29 mouse cellular contexts compared by ENCODE assay signal in the genomic region with DNA sequence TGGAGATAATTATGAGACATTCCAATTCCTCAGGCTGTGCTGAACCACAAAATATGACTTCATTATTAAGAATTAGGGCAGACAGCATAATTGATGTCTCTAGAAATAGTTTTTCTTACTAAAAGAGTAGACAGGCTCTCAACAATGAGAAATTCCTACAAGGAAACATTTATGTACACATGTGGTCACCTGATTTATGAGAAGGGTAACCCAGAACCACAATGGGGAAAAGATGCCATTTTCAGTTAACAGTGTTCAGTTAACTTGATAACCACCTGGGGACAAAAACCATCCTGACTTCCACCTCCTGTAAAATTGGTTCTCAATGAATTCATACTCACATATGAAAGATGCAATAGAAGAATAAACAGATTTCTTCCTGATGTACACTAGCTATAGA.
"Had no signal": no experiment of that assay in that cellular context is flagged by ENCODE, and none has a peak within 500 bp of the region (broad histone marks: within the 10 kb centered on the region; RNA-seq: fewer than 3 reads in every experiment).

No protein-coding gene starts in this region.

- ATAC-seq: liver, embryonic 12.5 days; liver, postnatal 0 days; lung, postnatal 0 days; midbrain, embryonic 13.5 days; midbrain, embryonic 15.5 days; midbrain, embryonic 16.5 days had no signal

- H3K4me1 ChIP-seq: liver, embryonic 12.5 days; liver, embryonic 13.5 days; liver, embryonic 15.5 days; lung, embryonic 15.5 days; megakaryocyte, embryonic 14.5 days; midbrain, embryonic 10.5 days; midbrain, embryonic 12.5 days; midbrain, embryonic 13.5 days; midbrain, embryonic 15.5 days; neural tube, embryonic 12.5 days had no signal

- H3K4me3 ChIP-seq: limb, embryonic 10.5 days; limb, embryonic 12.5 days; limb, embryonic 13.5 days; limb, embryonic 15.5 days; liver, embryonic 12.5 days; liver, embryonic 13.5 days; liver, embryonic 15.5 days; lung, embryonic 15.5 days; megakaryocyte, embryonic 14.5 days; midbrain, embryonic 10.5 days; midbrain, embryonic 12.5 days; midbrain, embryonic 13.5 days; midbrain, embryonic 15.5 days; myocyte; neural tube, embryonic 12.5 days had no signal

- H3K27ac ChIP-seq: limb, embryonic 10.5 days; limb, embryonic 12.5 days; limb, embryonic 13.5 days; limb, embryonic 15.5 days; liver, embryonic 12.5 days; liver, embryonic 13.5 days; liver, embryonic 14.5 days; liver, embryonic 15.5 days; lung, embryonic 15.5 days; macrophage; midbrain, embryonic 10.5 days; midbrain, embryonic 12.5 days; midbrain, embryonic 13.5 days; midbrain, embryonic 15.5 days; neural tube, embryonic 12.5 days had no signal

- DNase-seq: left cerebral cortex, postnatal 4 days; liver; liver, embryonic 13.5 days; liver, postnatal 0 days; lung, adult 2 months; lung, embryonic 14.5 days; lung, postnatal 10 days; lung, postnatal 14 days; lung, postnatal 36 days; lung, postnatal 4 days; midbrain, embryonic 14.5 days had no signal
